Mouse (Mus musculus) ovary, postnatal 36 days (tissue): ENCODE results near the gene Krt86.
"Not testable (repeated sequence)": the region's sequence is repeated elsewhere in the genome, so short reads cannot be mapped to it uniquely, and the experiment has no call there.

Experiments used
- DNase-seq: peaks from one replicate; pipeline ENCODE4 v3.0.0; 2022; ENCODE audit warnings: low spot score, mixed read lengths

Krt86 gene

GRCm38 (mm10) chr15:101492718-101493117, 19.4 kb downstream of the Krt86 start:
- no peak for DNase-seq

GRCm38 (mm10) chr15:101493713-101494112, 20.4 kb downstream of the Krt86 start:
- DNase-seq: no peak

GRCm38 (mm10) chr15:101494203-101494602, 20.9 kb downstream of the Krt86 start:
- no peak for DNase-seq

GRCm38 (mm10) chr15:101495266-101495665, 22.0 kb downstream of the Krt86 start:
- DNase-seq: no peak

GRCm38 (mm10) chr15:101497181-101497580, 23.9 kb downstream of the Krt86 start:
- peak; percentile 29 for DNase-seq

- DNase-seq: peak; percentile 64
Observed at GRCm38 (mm10) chr15:101506896-101507758, 33.8 kb downstream of the Krt86 start.

GRCm38 (mm10) chr15:101508247-101508646, 35.0 kb downstream of the Krt86 start:
- no peak for DNase-seq

- not testable (repeated sequence) for DNase-seq
Observed at GRCm38 (mm10) chr15:101517161-101517560, 43.9 kb downstream of the Krt86 start, which contains the start of gene Gm49425. Gm49425 (minus strand) TSS chr15:101517261.

GRCm38 (mm10) chr15:101519792-101520191, 46.5 kb downstream of the Krt86 start:
- DNase-seq: peak; percentile 70

GRCm38 (mm10) chr15:101522556-101523232, 49.4 kb downstream of the Krt86 start:
- DNase-seq: no peak
